Mouse (Mus musculus): Measurements from ENCODE around the gene Vipas39.

GRCm38 (mm10) chr12:87274853-87275831 lies 9.1 kb upstream of the Vipas39 start:
- TF ChIP-seq GATA1 (IDR thresholded peaks at IDR 0.05; ENCODE audit: low read length), result no peak
- no peak for TF ChIP-seq TAL1 (IDR thresholded peaks at IDR 0.05; ENCODE audit: low read length)

Measured in erythroblast, embryonic 14.5 days (primary cell).